In genomic region chr8:13489986-13490910, GRCm38 (mm10) we compare ENCODE assay signal across 13 mouse cellular contexts. TPM values are rescaled to one million over a fixed set of nuclear protein-coding genes. Genes with fewer than 3 reads are reported as not detected.
A peak's percentile ranks its signal among the peaks of the same experiment; 100 is the strongest.
DNase-seq lines count a peak whose midpoint lies in the region; ATAC-seq lines count a peak whose summit lies in the region.
"Had no signal": no experiment of that assay in that cellular context is flagged by ENCODE, and none has a peak within 500 bp of the region (broad histone marks: within the 10 kb centered on the region; RNA-seq: fewer than 3 reads in every experiment).

No protein-coding gene starts in this region.

- H3K36me3 ChIP-seq in forebrain, embryonic 16.5 days (ENCODE audit: control insufficient read depth, insufficient read depth): no peaks in the 10 kb centered on the region
- no peaks in the 10 kb centered on the region for H3K36me3 ChIP-seq in forebrain, embryonic 11.5 days (ENCODE audit: control insufficient read depth, insufficient read depth, low read length)
- H3K36me3 ChIP-seq in lung, embryonic 15.5 days: no peaks in the 10 kb centered on the region
- H3K36me3 ChIP-seq in heart, embryonic 13.5 days: peaks cover 16% of the 10 kb centered on the region
- H3K36me3 ChIP-seq: hindbrain, embryonic 15.5 days; liver, embryonic 15.5 days had no signal

- no peaks in the 10 kb centered on the region for H3K9me3 ChIP-seq in forebrain, embryonic 16.5 days (ENCODE audit: control insufficient read depth, low read length)
- H3K9me3 ChIP-seq in forebrain, embryonic 11.5 days (ENCODE audit: control insufficient read depth, low read length): no peaks in the 10 kb centered on the region
- no peaks in the 10 kb centered on the region for H3K9me3 ChIP-seq in lung, embryonic 15.5 days
- H3K9me3 ChIP-seq in heart, embryonic 13.5 days: no peaks in the 10 kb centered on the region
- H3K9me3 ChIP-seq: hindbrain, embryonic 15.5 days; liver, embryonic 15.5 days had no signal

- no peak overlapping the region for H3K27ac ChIP-seq in forebrain, embryonic 16.5 days (ENCODE audit: low read length)
- no peak overlapping the region for H3K27ac ChIP-seq in forebrain, embryonic 11.5 days (ENCODE audit: low read depth, low read length)
- 0 out of 2 replicates have a peak overlapping the region, but pooled peaks have one; percentile 3 for H3K27ac ChIP-seq in lung, embryonic 15.5 days
- peak overlapping the region; percentile 54 for H3K27ac ChIP-seq in heart, embryonic 13.5 days (replicated peaks)
- H3K27ac ChIP-seq: hindbrain, embryonic 15.5 days; liver, embryonic 15.5 days had no signal

- no peak overlapping the region for H3K4me2 ChIP-seq in forebrain, embryonic 16.5 days (ENCODE audit: low read length)
- H3K4me2 ChIP-seq in forebrain, embryonic 11.5 days (ENCODE audit: low read depth, low read length, severe bottlenecking): no peak overlapping the region
- no peak overlapping the region for H3K4me2 ChIP-seq in lung, embryonic 15.5 days
- peak overlapping the region; percentile 44 for H3K4me2 ChIP-seq in heart, embryonic 13.5 days
- H3K4me2 ChIP-seq: hindbrain, embryonic 15.5 days; liver, embryonic 15.5 days had no signal

- no peak overlapping the region for H3K4me3 ChIP-seq in forebrain, embryonic 16.5 days (replicated peaks; ENCODE audit: low read length)
- H3K4me3 ChIP-seq in forebrain, embryonic 11.5 days (ENCODE audit: low read depth, low read length): no peak overlapping the region
- no peak overlapping the region for H3K4me3 ChIP-seq in lung, embryonic 15.5 days
- peak overlapping the region; percentile 3; the same call in 1 of the 2 replicates for H3K4me3 ChIP-seq in heart, embryonic 13.5 days
- H3K4me3 ChIP-seq: hindbrain, embryonic 15.5 days; liver, embryonic 15.5 days had no signal

- H3K9ac ChIP-seq in forebrain, embryonic 16.5 days (replicated peaks; ENCODE audit: low read depth, low read length): no peak overlapping the region
- no peak overlapping the region for H3K9ac ChIP-seq in forebrain, embryonic 11.5 days (ENCODE audit: low read length)
- no peak overlapping the region for H3K9ac ChIP-seq in lung, embryonic 15.5 days
- H3K9ac ChIP-seq in heart, embryonic 13.5 days: peak overlapping the region; percentile 58
- H3K9ac ChIP-seq: hindbrain, embryonic 15.5 days; liver, embryonic 15.5 days had no signal

- H3K27me3 ChIP-seq in forebrain, embryonic 16.5 days (replicated peaks; ENCODE audit: control insufficient read depth, insufficient read depth, low read length): 0 out of 2 replicates have a peak, but pooled peaks cover 4% of the 10 kb centered on the region
- peaks cover 18% of the 10 kb centered on the region for H3K27me3 ChIP-seq in forebrain, embryonic 11.5 days (ENCODE audit: control insufficient read depth, insufficient read depth, low read length)
- peaks cover 19% of the 10 kb centered on the region; the same call in 1 of the 2 replicates for H3K27me3 ChIP-seq in lung, embryonic 15.5 days
- H3K27me3 ChIP-seq in heart, embryonic 13.5 days (replicated peaks): peaks cover 32% of the 10 kb centered on the region
- H3K27me3 ChIP-seq: hindbrain, embryonic 15.5 days had no signal

- 32% methylated on average over 13 of the region's 13 CpGs for WGBS in forebrain, embryonic 16.5 days
- 47% methylated on average over 13 of the region's 13 CpGs for WGBS in forebrain, embryonic 11.5 days
- WGBS in lung, embryonic 15.5 days: 32% methylated on average over 13 of the region's 13 CpGs
- 20% methylated on average over 13 of the region's 13 CpGs for WGBS in heart, embryonic 13.5 days

- peak; percentile 29 for ATAC-seq in forebrain, embryonic 16.5 days
- ATAC-seq in forebrain, embryonic 11.5 days (replicated peaks; ENCODE audit: low FRiP score): no peak
- ATAC-seq in lung, embryonic 15.5 days (ENCODE audit: borderline replicate concordance, extremely low read depth, low FRiP score, low TSS enrichment): no peak
- ATAC-seq in heart, embryonic 13.5 days (ENCODE audit: extremely low read depth, insufficient number of reproducible peaks, low FRiP score, low TSS enrichment): no peak

- H3K4me1 ChIP-seq in forebrain, embryonic 16.5 days (replicated peaks; ENCODE audit: control insufficient read depth, insufficient read depth, low read length): peaks cover 15% of the 10 kb centered on the region
- 0 out of 2 replicates have a peak, but pooled peaks cover 2% of the 10 kb centered on the region for H3K4me1 ChIP-seq in forebrain, embryonic 11.5 days (replicated peaks; ENCODE audit: control insufficient read depth, insufficient read depth, low read length)
- peaks cover 43% of the 10 kb centered on the region for H3K4me1 ChIP-seq in lung, embryonic 15.5 days
- H3K4me1 ChIP-seq in heart, embryonic 13.5 days: peaks cover 64% of the 10 kb centered on the region

- no peak for DNase-seq in forebrain, embryonic 11.5 days (ENCODE audit: low spot score)
- no peak for DNase-seq in lung, postnatal 10 days
- peak; percentile 66 for DNase-seq in lung, postnatal 36 days
- DNase-seq in adrenal gland, adult 18-20 months (ENCODE audit: low spot score in 2 of 2): no peak
- DNase-seq in yolk sac, embryonic 10.5 days (ENCODE audit: low spot score): no peak
- DNase-seq: layer of hippocampus, postnatal 36 days; right cerebral cortex, postnatal 14 days had no signal

RNA-seq across cellular contexts. Expression of gene Gas6, which starts 4.0 kb away (rescaled TPM):
- polyA plus RNA-seq in forebrain, embryonic 16.5 days (2015; fragmentation: Nextera tagmentation; extraction: Ambion mirVana): 23.9 and 25.5 TPM in 2 replicates
- polyA plus RNA-seq in forebrain, embryonic 11.5 days (2014; fragmentation: Nextera tagmentation; extraction: Ambion mirVana): 9.8 and 10.5 TPM in 2 replicates
- 74.8 and 85.7 TPM in 2 replicates for polyA plus RNA-seq in lung, embryonic 15.5 days (2015; fragmentation: Nextera tagmentation; extraction: Ambion mirVana)
- polyA plus RNA-seq in heart, embryonic 13.5 days (2015; fragmentation: Nextera tagmentation; extraction: Ambion mirVana): 101 and 110 TPM in 2 replicates
- 100 to 1,000 TPM; 100 to 394 TPM for total RNA-seq in adrenal gland, adult 18-20 months (2021)

RNA-seq across cellular contexts. Expression of gene Tmem255b, which starts 55.3 kb away (rescaled TPM):
- polyA plus RNA-seq in forebrain, embryonic 16.5 days (2015; fragmentation: Nextera tagmentation; extraction: Ambion mirVana): 0.26 and 0.29 TPM in 2 replicates
- polyA plus RNA-seq in forebrain, embryonic 11.5 days (2014; fragmentation: Nextera tagmentation; extraction: Ambion mirVana): 0.39 TPM in 1 of 2 replicates, not detected in the other
- 0.67 and 0.75 TPM in 2 replicates for polyA plus RNA-seq in lung, embryonic 15.5 days (2015; fragmentation: Nextera tagmentation; extraction: Ambion mirVana)
- polyA plus RNA-seq in heart, embryonic 13.5 days (2015; fragmentation: Nextera tagmentation; extraction: Ambion mirVana): 0.62 and 0.71 TPM in 2 replicates
- total RNA-seq in adrenal gland, adult 18-20 months (2021): 1 to 10 TPM; 1.3 to 1.7 TPM
- polyA plus RNA-seq: C2C12; liver, embryonic 15.5 days had no signal

Comparison
In these comparisons a context has a peak if more than half of its experiments do, and no peak if none do; other contexts are left out.
1. H3K27ac ChIP-seq: peak in lung, embryonic 15.5 days (single experiment) and heart, embryonic 13.5 days (single experiment); none in forebrain, embryonic 16.5 days (single experiment) and forebrain, embryonic 11.5 days (single experiment).